Mouse (Mus musculus) hindbrain, embryonic 10.5 days (tissue): Measurements from ENCODE around the gene Adh7. TPM values are rescaled to one million over a fixed set of nuclear protein-coding genes. Genes with fewer than 3 reads are reported as not detected.

Experiments
- DNase-seq: peaks from one replicate; pipeline ENCODE4 v3.0.0-alpha.2; 2017; ENCODE audit warnings: low spot score
- H3K27ac ChIP-seq: fragments of 300-500 bp; sonication (generic); 2 replicates; pipeline ENCODE4 v1.5.1; 2016; ENCODE audit warnings: mild to moderate bottlenecking, moderate library complexity
- H3K27me3 ChIP-seq: fragments of 300-500 bp; sonication (generic); 2 replicates; pipeline ENCODE4 v1.6.1; 2016; ENCODE audit warnings: mild to moderate bottlenecking; ENCODE audit not compliant: poor library complexity, insufficient read depth, severe bottlenecking
- H3K36me3 ChIP-seq: fragments of 300-500 bp; sonication (generic); 2 replicates; pipeline ENCODE4 v1.6.1; 2016; ENCODE audit warnings: mild to moderate bottlenecking, moderate library complexity
- H3K4me1 ChIP-seq: fragments of 300-500 bp; sonication (generic); replicated peaks from 2 replicates; pipeline ENCODE4 v1.6.1; 2016; ENCODE audit warnings: mild to moderate bottlenecking
- H3K4me3 ChIP-seq: fragments of 300-500 bp; sonication (generic); 2 replicates; pipeline ENCODE4 v1.5.1; 2016; ENCODE audit warnings: mild to moderate bottlenecking, moderate library complexity
- H3K9me3 ChIP-seq: fragments of 300-500 bp; sonication (generic); 2 replicates; pipeline ENCODE4 v1.6.1; 2016; ENCODE audit warnings: mild to moderate bottlenecking, moderate library complexity
- WGBS: fragments of 180-500 bp; shearing (Covaris S2); methylation state at CpG from one replicate; pipeline ENCODE4 v1.1.7; 2016; 5-methylcytosine and 5-hydroxymethylcytosine counted together
- polyA plus RNA-seq: library from polyadenylated mRNA; unstranded; fragments of >200 nt; fragmentation: Nextera tagmentation; extraction: Ambion mirVana; gene quantifications from 2 replicates; pipeline ENCODE4 v1.2.1, GENCODE M21; 2016

Adh7 gene
- polyA plus RNA-seq, 1 experiment from 2014 or later: 0.07 TPM

DNA sequence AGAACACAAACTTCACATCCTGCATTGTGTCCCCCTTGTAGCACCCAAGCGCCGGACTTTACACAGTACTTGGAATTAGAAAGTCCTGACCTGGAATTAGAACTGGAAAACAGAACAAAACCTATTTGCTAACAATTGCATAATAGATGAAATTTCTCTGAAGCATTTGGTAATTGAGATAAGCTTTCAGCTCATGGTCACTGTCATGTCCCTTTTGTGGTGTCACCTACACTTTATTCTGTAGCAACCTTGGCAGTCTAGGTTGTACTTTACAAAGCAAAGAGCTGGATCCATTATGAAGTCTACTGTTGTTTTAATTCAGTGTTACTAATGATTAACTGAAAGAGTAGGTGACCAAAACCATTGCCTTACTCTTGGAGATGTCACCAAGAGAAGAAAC lies 9.5 kb downstream of the Adh7 start:
- 93% methylated on average over 2 of the region's 2 CpGs for WGBS
- H3K4me1 ChIP-seq: peaks cover 19% of the 10 kb centered on the region
- H3K9me3 ChIP-seq: no peaks in the 10 kb centered on the region
- H3K27ac ChIP-seq: no peak overlapping the region
- no peak overlapping the region for H3K4me3 ChIP-seq
- H3K27me3 ChIP-seq: no peaks in the 10 kb centered on the region
- no peak for DNase-seq
- H3K36me3 ChIP-seq: no peaks in the 10 kb centered on the region

- Histone ChIP-seq H3K27me3 (no peaks in the 10 kb centered on the region), H3K4me3 (no peak overlapping the region), H3K9me3 (no peaks in the 10 kb centered on the region), H3K4me1 (peaks cover 19% of the 10 kb centered on the region), H3K36me3 (no peaks in the 10 kb centered on the region), H3K27ac (no peak overlapping the region)
- 95% methylated on average over 8 of the region's 8 CpGs for WGBS
- no peak for DNase-seq
Observed at GRCm38 (mm10) chr3:138227782-138228181, 10.2 kb downstream of the Adh7 start.

DNA sequence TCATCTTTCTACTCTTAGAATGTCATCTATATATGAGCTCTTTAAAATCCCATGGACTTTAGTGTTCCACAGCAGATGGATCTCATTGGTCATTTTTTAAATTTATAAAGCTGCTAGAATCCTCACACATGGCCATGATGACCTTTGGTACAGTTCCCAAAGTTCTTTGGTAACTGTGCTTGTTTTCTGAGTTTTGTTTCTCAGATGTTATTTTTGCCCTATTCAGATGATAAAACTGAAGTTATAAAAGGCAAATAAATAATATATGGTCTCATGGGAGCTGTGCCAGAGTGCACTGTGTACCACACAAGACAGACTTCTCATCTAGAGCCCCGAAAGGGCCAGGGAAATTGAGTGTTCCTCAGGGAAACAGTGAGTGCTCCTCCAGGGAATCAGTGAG lies 11.9 kb downstream of the Adh7 start:
- Histone ChIP-seq H3K36me3 (no peaks in the 10 kb centered on the region), H3K27ac (no peak overlapping the region), H3K9me3 (no peaks in the 10 kb centered on the region), H3K4me3 (no peak overlapping the region), H3K27me3 (no peaks in the 10 kb centered on the region), H3K4me1 (peaks cover 17% of the 10 kb centered on the region)
- 88% methylated on average over 1 of the region's 1 CpGs for WGBS
- no peak for DNase-seq

GRCm38 (mm10) chr3:138230266-138230665 lies 12.7 kb downstream of the Adh7 start:
- Histone ChIP-seq H3K27ac (no peak overlapping the region), H3K27me3 (no peaks in the 10 kb centered on the region), H3K9me3 (no peaks in the 10 kb centered on the region), H3K36me3 (no peaks in the 10 kb centered on the region), H3K4me1 (peaks cover 10% of the 10 kb centered on the region), H3K4me3 (no peak overlapping the region)
- 82% methylated on average over 3 of the region's 3 CpGs for WGBS
- no peak for DNase-seq

DNA sequence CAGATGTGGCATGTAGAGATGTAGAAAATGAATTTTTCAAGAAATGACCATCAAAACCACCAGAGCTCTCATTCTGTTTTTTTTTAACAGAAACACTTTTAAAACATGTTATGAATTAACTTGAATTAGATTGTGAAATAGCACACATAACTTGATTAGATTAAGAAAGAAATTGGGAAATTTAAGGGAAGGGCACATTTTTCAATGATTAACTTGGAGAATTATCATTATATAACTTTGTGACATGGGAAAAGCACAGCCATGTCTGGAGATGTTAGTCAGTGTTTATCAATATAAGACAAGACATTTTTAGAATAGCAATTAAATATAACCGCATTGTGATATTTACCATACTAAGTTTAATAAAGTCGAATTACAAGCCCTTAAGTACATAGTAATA lies 14.0 kb downstream of the Adh7 start:
- Histone ChIP-seq H3K9me3 (no peaks in the 10 kb centered on the region), H3K4me3 (no peak overlapping the region), H3K4me1 (no peaks in the 10 kb centered on the region), H3K27ac (no peak overlapping the region), H3K27me3 (no peaks in the 10 kb centered on the region), H3K36me3 (no peaks in the 10 kb centered on the region)
- no peak for DNase-seq
- WGBS: 86% methylated on average over 2 of the region's 2 CpGs

DNA sequence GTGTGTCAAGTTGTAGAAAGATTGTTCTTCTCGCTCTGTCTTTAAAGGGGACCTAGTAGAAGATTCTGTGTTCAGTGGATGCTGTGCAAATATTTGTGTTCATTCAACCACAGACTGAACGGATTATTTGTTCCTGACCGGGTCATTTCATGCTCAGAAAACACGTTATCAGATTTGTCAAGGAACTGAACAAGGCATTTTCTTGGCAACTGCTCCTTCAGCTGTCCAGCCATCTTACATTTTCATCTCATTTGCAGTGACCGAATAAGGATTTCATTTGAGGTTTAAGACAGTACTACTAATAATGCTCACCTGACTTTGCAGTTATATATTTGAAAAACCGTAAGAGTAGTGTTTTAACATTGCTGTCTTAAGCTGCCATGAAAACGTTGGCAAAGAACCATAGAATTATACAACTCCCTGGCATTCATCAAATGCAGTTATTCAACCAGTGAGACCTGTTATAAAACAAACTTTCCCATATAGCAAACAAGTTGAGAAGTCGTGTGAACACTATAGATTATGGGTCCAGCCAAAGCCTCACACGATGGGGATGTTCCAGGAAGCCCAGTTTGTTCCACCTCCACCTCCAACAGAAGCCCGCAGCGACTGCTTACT lies 19.1 kb downstream of the Adh7 start:
- no peak overlapping the region for H3K27ac ChIP-seq
- H3K36me3 ChIP-seq: no peaks in the 10 kb centered on the region
- 86% methylated on average over 11 of the region's 11 CpGs for WGBS
- H3K4me3 ChIP-seq: no peak overlapping the region
- H3K4me1 ChIP-seq: no peaks in the 10 kb centered on the region
- H3K27me3 ChIP-seq: no peaks in the 10 kb centered on the region
- no peak for DNase-seq
- H3K9me3 ChIP-seq: no peaks in the 10 kb centered on the region

GRCm38 (mm10) chr3:138238046-138238445 lies 20.5 kb downstream of the Adh7 start:
- DNase-seq: no peak
- H3K9me3 ChIP-seq: no peaks in the 10 kb centered on the region
- H3K36me3 ChIP-seq: no peaks in the 10 kb centered on the region
- H3K4me3 ChIP-seq: no peak overlapping the region
- 91% methylated on average over 10 of the region's 10 CpGs for WGBS
- no peaks in the 10 kb centered on the region for H3K4me1 ChIP-seq
- no peak overlapping the region for H3K27ac ChIP-seq
- H3K27me3 ChIP-seq: no peaks in the 10 kb centered on the region

GRCm38 (mm10) chr3:138239461-138239860 lies 21.9 kb downstream of the Adh7 start:
- H3K4me3 ChIP-seq: no peak overlapping the region
- WGBS: 90% methylated on average over 6 of the region's 6 CpGs
- H3K36me3 ChIP-seq: no peaks in the 10 kb centered on the region
- H3K27ac ChIP-seq: no peak overlapping the region
- H3K4me1 ChIP-seq: 0 out of 2 replicates have a peak, but pooled peaks cover 2% of the 10 kb centered on the region
- no peak for DNase-seq
- no peaks in the 10 kb centered on the region for H3K27me3 ChIP-seq
- no peaks in the 10 kb centered on the region for H3K9me3 ChIP-seq

DNA sequence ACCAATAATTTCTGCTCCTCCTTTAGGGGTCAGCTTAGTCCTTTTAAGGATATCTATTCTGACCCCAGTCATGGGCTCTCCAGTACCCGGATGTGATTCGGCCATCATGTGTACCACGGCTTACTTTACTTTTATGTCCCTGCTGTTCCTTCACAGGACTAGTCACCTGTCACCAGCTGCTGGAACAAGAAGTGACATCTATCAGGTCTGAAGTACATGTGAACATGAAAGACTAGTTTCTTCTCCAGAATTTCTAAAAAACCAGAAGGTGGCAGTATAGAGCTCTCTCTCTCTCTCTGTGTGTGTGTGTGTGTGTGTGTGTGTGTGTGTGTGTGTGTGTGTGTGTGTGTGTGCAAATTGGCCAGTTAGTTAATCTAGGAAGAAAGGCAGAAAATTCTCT lies 22.9 kb downstream of the Adh7 start:
- no peaks in the 10 kb centered on the region for H3K27me3 ChIP-seq
- H3K4me1 ChIP-seq: 0 out of 2 replicates have a peak, but pooled peaks cover 4% of the 10 kb centered on the region
- 93% methylated on average over 3 of the region's 3 CpGs for WGBS
- H3K27ac ChIP-seq: no peak overlapping the region
- H3K36me3 ChIP-seq: no peaks in the 10 kb centered on the region
- H3K9me3 ChIP-seq: no peaks in the 10 kb centered on the region
- H3K4me3 ChIP-seq: no peak overlapping the region
- no peak for DNase-seq

- H3K27ac ChIP-seq: no peak overlapping the region
- H3K4me3 ChIP-seq: no peak overlapping the region
- 91% methylated on average over 5 of the region's 5 CpGs for WGBS
- no peaks in the 10 kb centered on the region for H3K9me3 ChIP-seq
- no peaks in the 10 kb centered on the region for H3K27me3 ChIP-seq
- no peaks in the 10 kb centered on the region for H3K36me3 ChIP-seq
- H3K4me1 ChIP-seq: 0 out of 2 replicates have a peak, but pooled peaks cover 4% of the 10 kb centered on the region
- DNase-seq: no peak
Observed at GRCm38 (mm10) chr3:138240942-138241341, 23.4 kb downstream of the Adh7 start.

- H3K27me3 ChIP-seq: no peaks in the 10 kb centered on the region
- no peak for DNase-seq
- WGBS: 76% methylated on average over 6 of the region's 6 CpGs
Observed at GRCm38 (mm10) chr3:138241371-138241770, 23.8 kb downstream of the Adh7 start.

GRCm38 (mm10) chr3:138242021-138242726 lies 24.6 kb downstream of the Adh7 start:
- WGBS: 87% methylated on average over 14 of the region's 14 CpGs
- Histone ChIP-seq H3K27ac (no peak overlapping the region), H3K4me1 (0 out of 2 replicates have a peak, but pooled peaks cover 4% of the 10 kb centered on the region), H3K9me3 (no peaks in the 10 kb centered on the region), H3K36me3 (no peaks in the 10 kb centered on the region), H3K4me3 (no peak overlapping the region), H3K27me3 (no peaks in the 10 kb centered on the region)
- DNase-seq: no peak

More at GRCm38 (mm10) chr3:138241371-138241770, 23.8 kb downstream of the Adh7 start:
- Histone ChIP-seq H3K9me3 (no peaks in the 10 kb centered on the region), H3K4me1 (0 out of 2 replicates have a peak, but pooled peaks cover 4% of the 10 kb centered on the region), H3K36me3 (no peaks in the 10 kb centered on the region), H3K4me3 (no peak overlapping the region), H3K27ac (no peak overlapping the region)

DNA sequence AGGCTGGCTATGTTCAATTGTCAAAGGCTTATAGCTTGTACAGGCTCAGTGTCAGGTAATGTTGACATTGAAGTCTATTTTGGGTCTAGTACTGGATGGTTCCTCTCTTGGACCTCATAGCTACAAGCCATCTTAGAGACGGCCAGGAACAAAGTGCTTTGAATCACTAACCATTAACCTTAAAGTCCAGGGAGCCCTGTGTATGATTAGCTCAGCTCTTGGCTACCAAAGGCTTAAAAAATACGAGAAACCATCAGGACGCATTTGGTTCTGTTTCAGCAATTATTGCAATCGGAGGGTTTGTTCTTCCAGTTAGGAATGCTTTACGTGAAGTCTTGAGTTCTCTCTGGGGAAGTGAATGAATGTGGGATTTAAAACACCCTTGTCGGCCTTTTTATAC lies 25.4 kb downstream of the Adh7 start:
- no peaks in the 10 kb centered on the region for H3K36me3 ChIP-seq
- no peaks in the 10 kb centered on the region for H3K9me3 ChIP-seq
- no peak overlapping the region for H3K4me3 ChIP-seq
- no peaks in the 10 kb centered on the region for H3K27me3 ChIP-seq
- DNase-seq: no peak
- 91% methylated on average over 6 of the region's 6 CpGs for WGBS
- H3K4me1 ChIP-seq: 0 out of 2 replicates have a peak, but pooled peaks cover 4% of the 10 kb centered on the region
- no peak overlapping the region for H3K27ac ChIP-seq
